Mouse (Mus musculus) ovary, postnatal 14 days (tissue): ENCODE measurements around the gene Aim2.

Experiments
- DNase-seq: peaks from one replicate; pipeline ENCODE4 v3.0.0; 2022; ENCODE audit warnings: low spot score

Aim2 gene

DNA sequence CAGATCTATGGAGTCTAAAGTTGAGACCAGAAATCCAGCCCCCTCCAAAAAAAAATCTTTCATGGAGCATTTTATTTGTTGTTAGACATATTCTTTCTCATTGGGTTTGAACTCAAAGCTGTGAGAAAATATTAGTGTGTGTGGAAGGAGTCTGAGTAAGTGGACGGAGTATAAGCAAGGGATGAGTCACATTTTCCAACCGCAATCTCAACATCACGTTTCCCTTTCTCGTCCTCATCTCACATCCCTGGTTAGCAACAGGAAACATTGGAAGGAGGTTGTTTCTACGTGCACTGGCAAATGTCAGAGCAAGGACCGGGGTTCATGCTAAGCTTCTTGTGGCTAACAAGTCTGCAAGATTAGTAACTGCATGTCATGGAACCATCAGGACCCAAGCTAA lies 41.1 kb downstream of the Aim2 start:
- no peak for DNase-seq

DNA sequence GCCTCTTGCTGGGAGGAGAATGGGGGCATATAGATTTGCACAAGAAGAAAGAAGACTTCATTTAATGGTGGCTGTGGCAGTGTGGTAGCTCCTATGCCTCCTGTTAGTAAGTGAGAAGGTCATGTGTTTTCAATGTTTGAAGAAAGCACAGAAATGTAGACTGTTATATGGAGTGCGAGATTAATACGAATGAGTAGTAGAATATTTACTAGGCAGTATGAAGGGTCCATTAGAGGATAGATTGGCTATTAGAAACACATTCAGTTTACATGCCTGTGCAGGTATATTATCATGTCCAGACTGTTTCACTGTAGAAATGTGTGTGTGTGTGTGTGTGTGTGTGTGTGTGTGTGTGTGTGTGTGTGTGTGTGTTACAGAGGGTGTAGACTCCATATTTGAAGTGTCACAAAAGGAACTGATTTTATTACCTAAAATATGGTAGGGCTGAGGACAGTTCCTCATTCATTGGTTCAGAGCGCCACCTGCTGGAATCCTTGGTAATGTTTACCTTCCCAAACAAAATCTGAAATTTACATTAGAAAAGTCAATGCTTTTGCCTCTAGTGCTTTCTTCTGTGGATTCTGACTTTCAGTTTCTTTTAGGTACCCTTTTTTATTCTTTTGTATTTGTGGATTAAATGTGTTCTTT lies 47.8 kb downstream of the Aim2 start:
- DNase-seq, result peak; percentile 48

DNA sequence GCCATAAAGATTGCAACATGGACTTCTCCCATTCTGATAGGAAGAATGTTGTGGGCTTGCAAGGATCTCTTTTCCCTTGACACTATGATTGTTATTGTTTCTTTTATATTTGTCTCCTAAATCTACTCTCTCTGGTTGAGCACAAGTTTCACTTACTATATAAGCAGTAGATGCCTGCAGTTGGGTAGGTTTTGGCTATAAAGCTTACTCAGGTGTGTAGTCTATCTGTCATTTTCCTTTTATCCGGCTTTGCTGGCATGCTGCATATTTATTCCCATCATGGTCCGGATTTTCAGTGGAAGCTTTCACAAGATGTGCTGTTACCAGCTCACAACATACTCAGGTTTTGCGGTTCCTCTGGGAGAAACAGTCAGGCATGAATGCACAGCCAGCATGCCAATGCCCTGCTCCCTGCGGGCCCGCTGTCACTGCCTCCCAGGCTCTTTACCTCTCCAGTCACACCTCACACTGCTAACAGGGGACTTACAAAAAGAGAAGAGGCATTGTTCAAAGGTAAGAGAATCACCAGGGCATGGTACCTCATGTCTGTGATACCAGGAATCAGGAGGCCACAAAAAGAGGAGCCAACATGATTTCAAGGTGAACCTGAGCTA lies 54.1 kb downstream of the Aim2 start:
- DNase-seq, result no peak

DNA sequence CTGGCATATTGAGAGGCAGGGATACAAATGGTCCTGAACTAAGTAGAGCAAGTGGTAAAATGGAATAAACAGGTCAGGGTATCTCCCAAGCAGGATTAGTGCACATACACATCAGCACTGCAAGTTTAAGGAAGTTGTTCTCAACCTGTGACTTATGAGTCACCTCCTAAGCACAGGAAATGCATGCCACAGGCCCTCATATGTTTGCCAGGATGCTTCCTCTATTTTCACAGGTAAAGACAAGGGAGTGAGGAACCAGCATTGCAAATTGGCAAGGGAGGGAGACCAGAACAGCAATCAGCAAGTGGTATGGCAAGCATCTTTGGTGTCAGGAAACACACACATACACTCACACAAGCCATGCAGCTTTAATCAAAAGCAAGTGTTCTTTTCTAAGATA lies 58.4 kb downstream of the Aim2 start:
- no peak for DNase-seq

DNA sequence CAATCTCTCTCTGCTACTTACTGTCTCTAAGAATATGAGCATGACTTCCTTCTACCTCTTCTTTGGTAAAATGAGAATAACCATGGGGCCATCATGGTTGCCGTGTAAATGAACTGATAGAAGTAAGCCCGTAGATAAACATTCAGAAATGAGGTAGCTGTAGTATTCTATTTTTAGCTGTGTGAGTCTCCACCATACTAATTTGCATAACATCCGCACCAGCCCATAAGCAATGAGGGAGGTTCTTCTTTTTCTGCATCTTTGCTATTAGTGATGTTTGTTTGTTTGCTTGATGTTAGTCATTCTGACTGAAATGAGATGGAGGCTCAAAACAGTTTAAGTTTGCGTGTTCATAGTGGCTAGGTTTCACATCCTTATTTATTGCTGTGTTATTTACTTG lies 61.2 kb downstream of the Aim2 start:
- no peak for DNase-seq

DNA sequence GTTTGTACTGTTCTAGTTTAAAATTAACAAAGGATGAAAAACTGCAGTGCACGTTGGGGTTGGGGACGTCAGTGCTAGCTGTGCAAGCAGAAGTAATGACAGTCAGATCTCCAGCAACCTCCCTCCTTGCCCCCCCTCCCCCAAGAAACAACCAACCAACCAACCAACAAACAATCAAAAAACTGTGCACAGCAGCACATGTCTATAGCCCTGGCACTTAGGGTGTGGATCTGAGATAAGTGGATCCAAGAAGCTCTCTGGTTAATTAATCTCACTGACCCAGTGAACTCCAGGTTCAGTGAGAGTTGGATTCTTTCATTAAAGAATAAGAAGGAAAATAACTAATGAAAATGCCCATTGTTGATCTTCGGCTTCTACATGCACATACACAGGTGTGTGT lies 64.0 kb downstream of the Aim2 start:
- no peak for DNase-seq

DNA sequence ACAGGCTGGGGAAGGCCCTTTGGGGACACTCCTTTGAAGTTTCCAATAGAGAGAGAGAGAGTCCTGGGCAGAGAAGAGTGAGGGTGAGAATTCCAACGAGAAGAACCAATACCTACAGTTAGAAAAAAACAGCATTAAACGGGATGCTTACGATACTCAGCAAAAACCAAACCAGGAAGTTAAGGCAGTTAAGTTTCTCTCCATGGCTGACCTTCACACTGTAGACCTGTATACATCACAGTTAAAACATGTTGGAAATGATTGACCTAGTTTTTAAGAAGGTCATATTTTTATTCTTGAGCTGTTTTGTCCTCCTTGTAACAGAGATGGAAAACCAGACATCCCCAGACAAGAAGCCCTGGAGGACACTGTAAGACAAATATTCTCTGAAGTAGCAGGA lies 67.8 kb downstream of the Aim2 start:
- no peak for DNase-seq

DNA sequence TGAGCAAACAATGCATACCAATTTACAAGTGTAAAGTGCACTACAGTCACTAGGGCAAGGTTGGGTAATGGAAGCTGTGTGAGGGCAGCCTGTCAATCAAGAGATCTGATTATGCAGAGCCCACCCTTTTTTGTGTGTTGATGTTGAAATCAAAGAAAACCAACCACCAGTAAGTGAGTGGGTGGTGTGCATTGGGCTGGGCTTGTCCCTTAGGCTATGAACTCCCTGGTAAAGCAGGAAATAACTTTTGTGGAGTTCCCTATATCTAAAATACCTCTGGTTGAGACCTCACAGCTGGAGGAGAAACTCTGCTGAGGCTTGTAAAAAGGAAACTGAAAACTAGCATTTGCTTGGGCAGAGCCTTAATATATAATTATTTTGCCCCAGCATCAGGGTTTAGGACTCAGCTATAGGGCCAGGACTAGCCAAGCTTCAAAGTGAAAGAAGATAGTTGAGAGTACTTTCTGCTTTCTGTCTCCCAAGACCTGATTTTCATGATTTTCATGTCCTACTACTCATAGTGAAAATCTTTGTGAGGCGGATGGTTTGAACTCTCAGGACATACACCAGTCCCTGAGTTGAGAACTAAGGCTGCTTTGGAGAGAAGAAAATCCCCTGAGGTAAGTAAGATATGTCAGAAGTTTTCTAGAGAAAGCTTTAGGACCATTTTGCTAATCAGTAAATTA lies 68.4 kb downstream of the Aim2 start:
- no peak for DNase-seq

DNA sequence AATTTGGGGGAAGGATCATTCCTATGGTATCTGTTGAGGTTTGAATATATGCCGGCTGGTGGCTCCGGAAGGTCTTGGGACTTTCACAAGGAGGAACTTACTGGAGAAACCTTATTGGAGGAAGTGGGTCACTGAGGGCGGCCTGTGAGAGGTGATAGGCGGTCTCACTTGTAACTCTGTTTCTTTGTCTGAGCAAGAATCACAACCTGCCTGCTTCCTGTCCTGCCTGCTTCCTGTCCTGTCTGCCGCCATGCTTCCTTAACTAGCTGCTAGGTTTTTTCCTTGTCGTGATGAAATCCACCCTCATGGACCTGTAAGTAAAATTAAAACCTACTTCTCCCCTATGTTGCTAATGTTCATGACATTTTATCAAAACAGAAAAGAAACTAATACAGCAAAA lies 69.7 kb downstream of the Aim2 start:
- DNase-seq, result no peak

DNA sequence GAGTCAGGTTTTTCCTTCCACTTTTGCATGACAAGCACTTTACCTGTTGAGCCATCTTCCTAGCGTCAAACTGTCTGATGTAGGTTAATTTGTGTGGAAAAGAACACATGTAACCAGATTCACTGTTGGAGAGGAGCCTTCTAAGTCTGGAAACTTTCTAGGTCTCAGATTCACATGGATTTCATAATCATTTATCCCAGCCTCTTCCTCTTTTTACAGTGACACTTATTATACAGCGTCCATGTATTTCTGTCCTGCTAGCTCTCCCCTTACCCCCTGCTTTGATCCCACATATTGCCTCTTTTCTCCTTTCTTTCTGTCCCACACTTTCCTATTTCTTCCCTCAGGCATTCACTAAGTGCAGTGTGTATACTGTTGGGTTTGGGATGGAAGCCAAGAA lies 75.7 kb downstream of the Aim2 start:
- no peak for DNase-seq

DNA sequence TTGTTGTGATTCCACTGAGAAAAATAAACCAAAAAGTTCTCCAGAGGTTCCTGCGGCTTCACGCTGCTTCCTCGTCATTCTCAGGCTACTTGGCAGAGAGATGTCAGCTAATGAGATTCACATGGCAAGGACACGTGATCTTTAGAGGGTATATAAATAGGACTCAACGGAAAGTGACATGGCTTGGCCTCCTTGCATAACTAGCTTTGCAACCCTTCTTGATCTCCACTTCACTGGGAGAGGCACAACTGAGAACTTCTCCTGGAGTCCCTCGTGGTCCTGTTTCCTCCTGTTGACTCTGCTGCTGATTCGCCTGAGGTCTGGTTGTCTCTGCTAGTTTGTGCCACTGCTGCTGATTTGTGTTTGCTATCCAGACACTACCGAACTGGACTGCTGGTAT lies 76.7 kb downstream of the Aim2 start:
- DNase-seq, result no peak

DNA sequence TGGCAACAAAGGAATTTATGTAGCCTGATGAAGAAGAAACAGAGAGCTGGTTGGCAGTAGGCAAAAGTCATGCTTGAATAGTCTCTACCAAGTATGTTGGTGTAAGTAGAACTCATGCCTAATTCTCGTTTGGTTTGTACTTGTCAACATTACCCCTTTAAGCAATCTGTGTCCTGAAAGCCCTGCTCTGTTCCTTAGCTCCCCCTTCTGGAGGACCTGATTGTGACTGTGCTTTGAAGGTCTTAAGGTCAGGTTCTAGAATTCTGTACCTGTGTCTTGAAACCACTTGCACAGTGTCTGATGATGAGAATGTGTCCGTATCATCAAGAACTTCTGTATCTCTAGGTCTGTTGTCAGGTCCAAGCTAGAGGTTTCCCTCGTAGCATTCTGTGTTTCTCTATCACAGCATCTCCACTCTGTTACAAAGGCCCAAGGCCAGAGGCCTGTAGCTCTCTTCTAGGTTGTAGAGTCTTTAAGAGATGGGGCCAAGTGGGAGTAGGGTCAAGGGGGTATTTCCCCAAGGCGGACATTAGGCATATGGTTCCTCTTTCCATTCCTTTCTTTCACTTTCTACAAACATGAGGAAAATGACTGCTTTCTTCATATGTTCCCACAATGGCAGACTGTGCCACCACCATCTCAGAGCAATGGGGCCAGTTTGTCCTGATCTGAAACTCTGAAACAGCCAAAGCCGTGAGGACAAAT lies 79.5 kb downstream of the Aim2 start:
- no peak for DNase-seq

DNA sequence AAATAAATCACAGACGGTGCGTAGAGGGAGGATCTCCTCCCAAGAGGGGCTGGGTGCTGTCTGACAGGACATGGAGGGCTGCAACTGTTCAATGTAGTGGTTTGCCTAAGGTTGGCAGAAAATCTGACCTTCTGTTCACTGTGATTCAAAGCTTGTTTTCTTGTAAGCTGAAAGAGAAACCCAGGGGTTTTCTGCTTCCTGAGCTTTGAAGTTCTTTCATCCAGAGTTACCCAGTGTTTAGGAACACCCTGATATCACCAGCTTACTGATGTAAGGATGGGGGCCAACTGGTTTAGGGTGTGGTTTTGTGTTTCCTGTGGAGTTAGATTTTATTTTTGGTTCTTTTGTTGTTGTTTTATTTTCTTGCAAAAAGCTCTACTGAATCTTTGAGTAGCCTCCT lies 81.7 kb downstream of the Aim2 start:
- DNase-seq, result no peak

DNA sequence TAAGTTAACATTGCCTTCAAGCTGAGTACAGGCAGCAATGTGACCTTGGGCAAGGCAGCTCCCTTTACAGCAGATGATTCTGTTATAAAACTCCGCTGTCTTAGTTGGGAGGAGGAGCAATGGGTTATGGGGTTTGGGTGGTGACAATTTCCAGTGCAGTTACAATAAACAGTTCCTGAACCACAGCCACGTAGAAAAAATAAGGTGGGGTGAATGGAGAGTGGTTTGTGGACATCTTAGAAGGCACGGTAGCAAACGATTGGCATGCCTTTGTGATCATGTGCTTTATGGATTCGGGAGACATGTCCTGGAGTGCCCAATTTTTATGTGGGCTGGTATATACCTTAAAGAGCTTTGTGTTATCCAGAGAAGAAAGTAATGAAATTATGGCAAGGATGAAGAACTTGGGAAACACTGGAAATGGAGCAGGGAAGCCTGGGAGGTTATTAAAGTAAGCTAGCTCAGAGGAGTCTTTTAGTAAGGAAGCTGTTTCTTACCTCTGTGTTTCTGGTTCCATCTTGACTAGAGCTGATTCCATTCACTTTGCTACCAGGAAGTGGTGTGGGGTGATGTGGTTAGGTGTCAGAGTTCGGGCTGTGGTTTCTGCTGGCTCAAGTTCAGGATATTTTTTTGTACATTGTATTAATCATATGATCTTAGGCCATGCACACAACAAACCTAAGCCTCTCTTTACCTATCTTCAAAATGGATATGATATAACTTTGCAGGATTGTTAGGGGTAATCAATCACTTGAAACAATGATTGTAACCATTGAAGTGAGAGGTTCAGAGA lies 86.7 kb downstream of the Aim2 start:
- DNase-seq, result no peak

DNA sequence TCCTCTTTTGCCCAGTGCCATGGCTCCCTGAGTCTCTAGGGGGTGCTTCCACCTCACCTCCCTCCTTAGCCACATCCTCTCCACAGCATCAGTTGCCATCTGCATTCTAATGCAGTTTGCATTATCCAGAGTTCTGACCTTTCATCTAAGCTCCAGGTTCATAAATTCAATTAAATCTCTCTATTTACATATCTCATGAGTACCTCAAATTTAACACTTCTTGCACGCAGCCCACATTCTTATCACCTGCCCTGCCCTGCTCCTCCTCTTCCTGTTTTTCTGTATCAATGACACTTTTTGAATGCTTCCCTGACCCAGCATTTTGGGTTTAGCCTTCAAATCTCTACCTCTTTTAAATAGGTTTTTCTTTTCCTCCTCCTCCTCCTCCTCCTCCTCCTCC lies 90.0 kb downstream of the Aim2 start:
- DNase-seq, result no peak

DNA sequence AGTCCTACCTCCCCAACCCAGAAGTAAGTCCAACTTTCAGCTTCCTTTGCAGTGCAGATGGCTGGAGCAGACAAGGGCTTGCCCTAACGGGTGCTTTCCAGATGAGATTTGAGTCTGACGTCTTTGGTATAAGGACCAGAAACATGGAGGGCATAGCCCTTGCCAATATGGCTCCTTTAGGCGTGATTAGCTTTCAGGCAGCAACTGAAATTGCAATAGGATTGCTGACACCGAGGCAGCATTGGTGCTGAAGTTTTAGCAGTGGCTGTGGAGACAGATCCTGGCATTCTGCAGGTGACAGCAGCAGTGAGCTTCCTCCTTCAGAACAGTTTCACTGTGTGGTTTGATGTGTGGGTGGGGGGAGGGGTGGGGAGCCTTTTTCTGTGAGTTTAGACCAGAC lies 90.5 kb downstream of the Aim2 start:
- no peak for DNase-seq

DNA sequence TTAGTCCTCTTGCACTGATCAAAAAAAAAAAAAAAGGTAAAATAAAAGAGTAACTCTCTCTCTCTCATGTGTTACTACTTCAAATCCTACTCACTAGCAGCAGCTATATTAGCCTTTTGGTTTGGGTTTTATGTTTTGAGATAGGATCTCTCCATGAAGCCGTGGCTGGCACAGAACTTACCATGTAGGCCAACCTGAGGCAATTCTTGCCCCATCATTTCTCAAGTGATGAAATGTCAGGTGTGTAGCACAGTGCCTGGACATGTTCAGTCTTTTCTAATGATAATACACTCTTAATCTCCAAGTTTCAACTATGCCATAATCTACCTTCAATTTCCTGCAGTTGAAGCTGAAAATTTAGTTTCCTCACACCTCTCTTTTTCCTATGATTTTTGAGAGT lies 92.4 kb downstream of the Aim2 start:
- DNase-seq, result no peak

DNA sequence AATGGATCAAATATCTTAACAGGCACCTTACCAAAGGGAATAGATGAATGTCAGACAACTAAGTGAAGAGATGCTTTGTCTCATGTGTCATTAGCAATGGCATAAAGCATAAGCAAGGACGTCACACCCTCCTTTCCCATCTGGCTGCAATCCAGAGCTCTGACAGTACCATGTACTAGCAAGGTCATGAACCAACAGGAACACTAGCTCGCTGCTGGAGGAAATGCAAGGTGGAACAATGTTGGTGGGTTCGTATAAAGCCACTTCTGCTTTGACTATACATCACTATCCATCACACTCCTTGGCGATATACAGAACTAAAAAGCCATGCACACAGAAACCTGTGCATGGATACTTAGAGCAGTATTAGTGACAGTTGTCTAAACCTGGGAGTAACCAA lies 96.4 kb downstream of the Aim2 start:
- no peak for DNase-seq

DNA sequence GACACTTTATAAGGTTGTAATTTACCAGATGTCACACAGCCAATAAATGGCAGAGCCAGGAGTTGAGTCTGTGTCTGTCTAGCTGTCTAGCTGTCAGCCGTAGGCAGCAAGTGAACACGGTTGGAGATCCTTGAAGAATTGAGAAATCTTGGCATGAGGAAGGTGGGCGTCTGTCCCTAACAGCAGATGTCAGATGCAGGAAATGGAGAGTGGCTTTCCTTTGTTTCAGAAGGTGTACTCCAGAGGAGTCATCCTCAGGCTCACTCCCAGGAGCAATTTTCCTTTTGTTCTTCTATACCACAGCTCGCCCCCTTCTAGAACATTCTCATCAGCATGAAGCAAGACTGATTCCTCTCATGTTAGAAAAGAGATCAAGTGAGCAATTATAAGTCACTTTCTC lies 99.9 kb downstream of the Aim2 start:
- no peak for DNase-seq

DNA sequence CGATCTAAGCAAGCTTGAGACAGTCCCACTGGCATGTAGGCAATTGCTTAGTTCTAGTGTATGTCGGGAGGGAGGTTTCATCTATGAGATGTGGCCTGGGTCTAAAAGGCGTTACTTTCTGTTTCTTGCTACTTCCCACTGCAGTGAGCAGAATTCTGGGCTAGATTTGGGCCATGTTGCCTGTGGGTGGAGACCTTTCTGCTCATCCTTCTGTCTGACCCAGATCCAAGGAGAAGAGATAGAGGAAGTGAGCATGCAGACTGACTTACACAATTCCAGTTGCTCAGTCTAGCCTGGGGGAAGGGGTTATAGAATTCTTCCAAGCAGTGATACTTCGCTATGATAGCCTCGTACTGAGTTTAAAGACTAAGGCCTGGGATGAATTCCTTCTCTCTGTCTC lies 101.0 kb downstream of the Aim2 start:
- no peak for DNase-seq

DNA sequence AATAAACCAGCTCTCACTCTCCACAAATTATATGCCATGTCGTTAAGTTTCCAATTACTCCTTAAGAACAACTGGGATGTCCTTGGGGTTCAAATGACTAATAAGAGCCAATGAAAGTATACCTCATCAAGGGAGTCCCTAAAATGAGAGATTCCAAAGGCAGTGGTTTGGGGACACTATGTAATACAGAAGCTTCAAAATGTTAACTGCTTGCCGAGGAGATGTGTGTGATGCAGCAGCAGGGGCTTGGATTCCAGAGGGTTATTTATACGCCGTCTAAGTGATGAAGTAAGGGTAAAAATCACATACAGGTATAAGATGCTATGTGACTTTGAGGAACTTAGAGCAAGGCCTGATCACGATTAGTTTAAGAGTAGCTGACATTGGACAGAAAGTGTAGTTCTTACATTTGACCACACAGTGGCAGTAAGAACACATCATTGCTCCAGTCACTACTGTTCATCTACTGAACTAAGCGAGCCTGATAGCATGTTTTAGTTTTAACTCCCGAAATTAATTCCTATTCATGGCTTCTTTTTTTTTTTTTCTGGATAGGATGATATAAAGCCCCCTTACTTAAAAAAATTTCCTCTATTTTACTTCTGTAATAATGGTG lies 105.6 kb downstream of the Aim2 start:
- peak; percentile 18 for DNase-seq

DNA sequence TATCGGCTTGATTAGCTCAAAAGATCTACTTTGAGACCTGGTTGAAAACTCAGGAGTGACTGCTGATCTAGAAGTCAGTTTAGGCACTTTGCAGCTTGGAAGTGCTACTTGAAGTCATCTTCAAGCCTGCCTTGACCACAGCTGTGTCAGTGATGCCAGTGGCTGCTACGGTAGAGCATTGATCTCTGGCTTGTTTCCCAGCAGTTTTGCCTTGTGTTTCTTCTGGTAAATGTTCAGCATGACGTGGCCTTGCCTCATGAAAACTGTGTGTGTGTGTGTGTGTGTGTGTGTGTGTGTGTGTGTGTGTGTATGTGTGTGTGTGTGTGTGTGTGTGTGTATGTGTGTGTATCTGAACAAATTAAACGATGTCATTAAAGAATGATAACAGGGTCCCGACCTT lies 106.1 kb downstream of the Aim2 start:
- no peak for DNase-seq
